Mouse (Mus musculus) thymus, postnatal 4 days (tissue): Measurements from ENCODE around the gene Myo1h.

Source experiments
- DNase-seq: peaks from one replicate; pipeline ENCODE4 v3.0.0; 2021

The Myo1h gene

DNA sequence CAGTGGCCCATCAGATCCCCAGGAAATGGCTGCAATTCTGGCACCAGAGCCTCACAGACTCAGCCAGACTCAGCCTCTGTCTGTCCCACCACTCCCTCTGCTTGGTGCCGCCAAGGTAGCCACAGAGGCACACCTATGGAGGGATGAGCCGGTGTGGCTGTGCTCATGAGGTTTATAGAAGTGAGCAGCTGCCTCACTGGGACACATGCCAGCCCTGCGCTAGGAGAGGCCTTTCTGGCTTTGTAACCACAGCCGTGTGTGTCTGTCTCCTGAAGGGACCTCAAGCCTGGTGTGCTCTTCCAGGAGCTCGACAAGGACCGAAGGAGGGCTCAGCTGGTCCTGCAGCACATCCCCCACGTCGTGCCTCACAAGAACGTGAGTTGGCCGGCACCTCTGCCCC lies 118.3 kb downstream of the Myo1h start:
- DNase-seq = no peak

DNA sequence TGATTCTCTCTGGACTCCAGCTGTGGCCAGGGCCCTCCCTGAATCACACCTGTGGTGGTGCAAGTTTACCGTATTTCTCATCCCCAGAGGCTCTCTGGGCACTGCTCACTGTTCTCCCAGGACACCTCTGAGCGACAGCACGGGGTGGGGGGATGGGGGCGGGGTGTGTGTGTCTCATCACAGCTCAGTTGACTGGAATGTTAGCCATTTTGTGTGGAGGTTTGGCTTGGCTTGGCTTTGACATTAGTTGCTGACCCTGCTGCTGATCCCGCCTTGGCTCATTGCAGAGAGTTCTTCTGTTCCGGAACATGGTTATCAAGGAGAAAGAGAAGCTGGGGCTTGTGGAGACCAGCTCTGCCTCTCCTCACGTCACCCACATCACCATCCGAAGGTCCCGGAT lies 118.8 kb downstream of the Myo1h start:
- no peak for DNase-seq

DNA sequence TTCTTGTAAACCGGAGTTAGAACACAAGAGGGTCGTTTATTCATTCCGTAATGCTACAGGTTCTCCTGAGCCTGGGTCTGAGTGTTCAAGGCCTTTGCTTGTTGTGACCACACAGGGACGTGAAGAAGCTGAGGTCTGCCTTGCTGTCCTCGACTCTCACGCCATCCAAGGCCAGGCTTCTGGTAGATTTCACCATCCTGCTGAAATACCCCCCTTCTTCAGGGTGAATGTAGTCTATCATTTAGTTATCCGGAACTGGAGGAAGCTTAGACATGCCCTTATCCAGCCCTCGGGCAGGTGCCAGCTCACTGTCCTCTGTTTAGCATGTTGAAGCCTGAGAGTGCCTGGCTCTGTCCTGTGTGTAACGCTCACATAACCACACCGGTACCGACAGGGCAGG lies 119.9 kb downstream of the Myo1h start:
- DNase-seq = no peak

DNA sequence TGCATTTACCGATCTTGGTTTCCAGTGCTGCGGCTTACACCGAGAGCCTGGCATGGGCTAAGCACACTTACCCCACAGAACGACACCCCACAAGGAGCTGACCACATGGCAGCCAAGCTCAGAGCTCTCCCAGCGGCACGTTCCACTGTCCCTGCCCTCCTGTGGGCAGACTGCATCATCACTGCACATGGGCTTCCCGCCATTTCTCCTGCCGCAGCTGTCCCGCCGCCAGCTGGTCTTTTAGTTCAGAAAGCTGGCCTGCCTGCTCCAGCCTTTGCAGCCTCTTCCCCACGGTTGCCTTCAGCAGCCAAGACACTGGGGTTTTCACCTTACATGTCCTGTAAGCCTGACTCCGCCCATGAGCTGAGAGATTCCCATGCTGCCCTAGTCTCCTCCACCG lies 121.5 kb downstream of the Myo1h start:
- no peak for DNase-seq

DNA sequence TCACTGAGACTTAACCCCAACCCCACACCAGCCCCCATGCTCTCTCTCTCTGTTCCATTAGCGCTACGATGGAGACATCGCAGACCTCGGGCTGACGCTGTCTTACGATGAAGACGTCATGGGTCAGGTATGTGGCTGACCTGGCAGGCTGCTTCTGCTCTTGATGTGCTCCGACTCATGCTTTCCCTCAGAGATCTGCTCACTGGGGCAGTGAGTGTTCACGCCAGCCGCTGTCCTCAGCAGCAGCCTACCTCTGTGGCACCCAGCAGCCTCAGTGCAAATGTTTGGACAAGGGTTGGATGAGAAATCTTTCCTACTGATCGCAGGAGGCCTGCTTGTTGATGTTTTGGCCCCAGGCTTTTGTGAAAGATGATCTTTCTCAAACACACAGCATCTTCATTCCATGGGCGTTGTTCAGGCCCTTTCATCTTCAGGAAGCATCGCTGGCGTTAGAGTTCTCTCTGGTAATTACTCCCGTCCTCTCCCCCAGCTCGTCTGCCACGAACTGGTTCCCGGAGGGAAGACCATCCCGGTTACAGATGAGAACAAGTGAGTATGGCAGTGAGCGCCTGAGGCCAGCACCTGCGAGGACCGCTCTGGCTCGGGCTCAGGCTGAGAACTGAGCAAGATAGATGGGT lies 123.5 kb downstream of the Myo1h start:
- no peak for DNase-seq

DNA sequence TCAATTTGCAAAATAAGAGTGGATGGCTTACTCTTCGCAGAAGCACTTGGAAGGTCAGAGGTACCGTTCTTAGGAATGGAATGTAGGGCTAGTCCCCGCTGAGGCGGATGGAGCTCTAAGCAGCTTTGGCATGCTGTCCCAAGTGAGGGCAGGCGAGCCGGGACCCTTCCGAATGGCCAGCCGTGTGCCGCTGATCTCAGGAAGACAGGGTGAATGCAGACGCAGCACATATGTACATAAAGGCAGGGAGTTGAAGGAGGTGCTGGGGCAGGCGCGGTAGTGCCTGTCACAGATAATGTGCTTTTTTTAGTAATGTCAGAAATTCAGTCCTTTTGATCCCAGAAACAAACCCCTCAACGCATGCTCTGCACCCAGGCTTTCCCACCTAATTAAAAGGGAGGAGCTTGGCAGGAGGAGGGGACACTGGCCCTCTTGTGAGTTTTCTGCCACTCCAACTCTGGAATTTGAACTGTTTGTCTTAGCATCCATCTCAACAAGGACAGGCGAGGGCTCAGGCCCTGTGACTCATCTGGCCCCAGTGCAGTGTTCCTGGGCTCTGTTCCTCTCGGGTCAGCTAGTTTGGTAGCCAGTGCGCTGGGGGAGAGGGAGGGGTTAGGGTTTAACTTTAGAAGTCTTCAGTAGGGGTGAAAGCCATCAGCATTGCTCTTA lies 124.2 kb downstream of the Myo1h start:
- no peak for DNase-seq
